Mouse (Mus musculus): ENCODE data around the gene Prss54.
"Not testable (repeated sequence)": the region's sequence is repeated elsewhere in the genome, so short reads cannot be mapped to it uniquely, and the experiment has no call there.

Prss54 gene

GRCm38 (mm10) chr8:95576240-95576639, at the start of gene Prss54:
Gene Prss54 (minus strand): TSS chr8:95576340.
- DNase-seq (ENCODE audit: low read depth, low spot score): no peak

DNA sequence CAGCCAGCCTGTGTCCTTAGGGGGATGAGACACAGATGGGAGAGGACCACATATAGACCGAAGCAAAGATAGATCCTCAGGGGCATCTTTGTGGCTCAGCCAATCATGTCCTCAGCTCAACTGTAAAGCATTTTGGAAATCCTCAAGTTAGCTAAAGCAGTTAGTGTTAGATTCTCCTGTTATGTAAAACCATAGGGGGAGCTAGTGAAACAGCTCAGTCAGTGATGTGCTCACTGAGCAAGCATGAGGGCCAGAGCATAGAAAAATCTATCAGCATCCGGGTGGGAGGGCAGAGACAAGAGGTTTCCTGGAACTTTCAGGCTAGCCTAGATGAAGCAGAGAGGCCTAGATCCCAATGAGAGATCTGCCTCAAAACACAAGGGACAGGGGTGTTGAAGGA, 48.7 kb upstream of the Prss54 start:
- no peak for DNase-seq (ENCODE audit: low read depth, low spot score)

DNA sequence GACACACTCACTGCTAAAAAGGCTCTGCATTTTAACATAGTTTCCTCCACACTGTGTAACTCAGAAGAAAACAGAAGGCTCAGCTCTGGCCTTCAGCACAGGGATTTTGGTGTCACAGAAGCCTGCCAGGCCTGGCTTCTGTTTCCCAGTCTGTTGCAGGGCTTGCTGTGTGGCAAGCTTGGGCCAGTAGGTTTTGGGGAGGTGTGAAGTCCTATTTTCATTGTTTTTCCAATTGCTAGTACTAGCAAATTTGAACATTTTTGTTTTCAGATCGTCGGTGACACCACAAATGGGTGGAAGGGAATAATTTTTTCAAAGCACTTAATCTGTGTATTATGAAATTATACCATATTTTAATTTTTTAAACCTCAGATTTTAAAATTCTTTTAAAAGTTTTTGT, 43.9 kb upstream of the Prss54 start:
- DNase-seq (ENCODE audit: low read depth, low spot score): no peak

DNA sequence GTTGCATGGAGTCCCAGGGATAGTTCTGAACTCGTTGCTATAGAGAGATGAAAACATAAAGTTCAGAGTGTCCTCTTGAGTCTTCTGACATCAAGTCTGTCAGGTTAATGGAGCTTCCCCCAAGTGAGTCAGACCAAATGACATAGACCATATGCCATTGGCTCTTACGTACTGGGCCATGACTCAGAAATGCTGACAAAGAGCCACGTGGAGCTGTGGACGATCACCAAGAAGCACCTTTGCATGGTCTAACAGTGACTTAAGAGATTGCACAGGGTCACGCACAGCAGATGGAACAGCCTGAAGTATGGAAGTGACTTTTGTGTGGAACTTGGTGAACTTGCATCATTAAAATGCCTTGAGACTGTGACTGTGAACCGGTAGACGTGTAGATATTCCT, 40.2 kb upstream of the Prss54 start:
- DNase-seq (ENCODE audit: low read depth, low spot score): no peak

- DNase-seq (ENCODE audit: low read depth, low spot score): no peak
Measured at GRCm38 (mm10) chr8:95611769-95612168, 35.6 kb upstream of the Prss54 start.

- DNase-seq (ENCODE audit: low read depth, low spot score): no peak
Measured at GRCm38 (mm10) chr8:95610749-95611148, 34.6 kb upstream of the Prss54 start.

- no peak for DNase-seq (ENCODE audit: low read depth, low spot score)
Measured at GRCm38 (mm10) chr8:95609406-95609805, 33.3 kb upstream of the Prss54 start.

DNA sequence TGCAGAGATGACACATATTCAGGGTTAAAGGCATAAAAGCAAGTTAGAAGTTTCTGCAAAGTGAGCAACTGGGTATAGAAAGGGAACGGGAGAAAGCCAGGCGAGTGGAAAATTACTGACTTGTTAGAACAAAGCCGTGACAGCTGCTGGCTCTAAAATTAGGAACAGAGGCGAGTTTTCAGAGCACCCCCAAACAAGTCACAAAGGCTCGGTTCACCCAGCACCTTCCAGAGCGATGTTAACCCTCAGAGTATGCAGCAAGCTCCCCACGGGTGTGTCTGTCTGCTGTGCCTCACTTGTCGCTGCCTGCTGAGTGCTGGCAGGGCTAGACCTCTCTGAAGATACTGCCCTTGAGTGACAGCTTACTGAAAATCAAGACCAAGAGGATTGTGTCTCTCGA, 31.1 kb upstream of the Prss54 start:
- DNase-seq (ENCODE audit: low read depth, low spot score): no peak

DNA sequence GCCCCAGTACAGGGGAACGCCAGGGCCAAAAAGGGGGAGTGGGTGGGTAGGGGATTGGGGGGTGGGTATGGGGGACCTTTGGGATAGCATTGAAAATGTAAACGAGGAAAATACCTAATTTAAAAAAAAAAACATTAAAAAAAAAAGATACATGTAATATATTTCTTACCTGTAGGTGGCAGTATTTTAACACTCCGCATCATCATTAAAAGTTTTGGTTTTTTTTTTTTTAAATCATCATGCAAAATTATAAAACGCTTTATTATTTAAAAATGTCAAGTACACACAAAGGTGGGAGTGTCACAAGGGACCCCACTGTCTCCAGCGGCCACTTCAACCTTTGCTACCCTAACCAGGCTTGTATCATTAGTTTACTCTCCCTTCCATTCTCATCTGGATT, 30.4 kb upstream of the Prss54 start:
- not testable (repeated sequence) for DNase-seq (ENCODE audit: low read depth, low spot score)

DNA sequence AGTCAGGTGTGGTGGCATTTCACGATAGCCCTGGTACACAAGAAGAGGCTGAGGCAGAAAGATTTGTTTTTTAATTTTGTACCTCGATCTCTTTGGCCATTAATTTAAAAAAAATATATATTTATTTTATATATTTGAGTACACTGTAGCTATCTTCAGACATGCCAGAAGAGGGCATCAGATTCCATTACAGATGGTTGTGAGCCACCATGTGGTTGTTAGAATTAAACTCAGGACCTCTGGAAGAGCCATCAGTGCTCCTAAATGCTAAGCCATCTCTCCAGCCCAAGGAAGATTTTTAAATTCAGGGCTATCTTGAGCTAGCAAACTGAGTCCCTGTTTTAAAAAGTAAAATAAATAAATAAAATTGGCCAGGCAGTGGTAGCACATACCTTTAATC, 26.0 kb upstream of the Prss54 start:
- DNase-seq (ENCODE audit: low read depth, low spot score): no peak

GRCm38 (mm10) chr8:95601306-95601705, 25.2 kb upstream of the Prss54 start:
- no peak for DNase-seq (ENCODE audit: low read depth, low spot score)

DNA sequence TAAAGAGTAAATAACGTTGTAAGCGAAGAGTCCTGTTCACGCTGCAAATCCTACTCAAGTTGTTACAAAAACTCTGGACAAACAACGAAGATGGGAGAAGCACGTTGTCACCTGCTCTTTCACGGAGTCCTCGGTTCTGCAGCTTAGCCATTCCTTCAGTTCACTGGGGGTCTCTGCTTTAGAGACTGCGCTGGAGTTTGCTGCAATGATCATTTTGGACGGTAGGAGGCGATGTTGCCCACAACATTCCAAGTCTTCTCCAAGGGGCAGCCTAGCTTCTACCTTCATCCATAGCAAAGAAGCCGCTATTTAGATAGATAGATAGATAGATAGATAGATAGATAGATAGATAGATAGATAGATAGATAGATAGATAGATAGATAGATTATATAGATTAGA, 23.7 kb upstream of the Prss54 start:
- DNase-seq (ENCODE audit: low read depth, low spot score): peak; percentile 22

- DNase-seq (ENCODE audit: low read depth, low spot score): no peak
Measured at GRCm38 (mm10) chr8:95596841-95597241, 20.7 kb upstream of the Prss54 start.

DNA sequence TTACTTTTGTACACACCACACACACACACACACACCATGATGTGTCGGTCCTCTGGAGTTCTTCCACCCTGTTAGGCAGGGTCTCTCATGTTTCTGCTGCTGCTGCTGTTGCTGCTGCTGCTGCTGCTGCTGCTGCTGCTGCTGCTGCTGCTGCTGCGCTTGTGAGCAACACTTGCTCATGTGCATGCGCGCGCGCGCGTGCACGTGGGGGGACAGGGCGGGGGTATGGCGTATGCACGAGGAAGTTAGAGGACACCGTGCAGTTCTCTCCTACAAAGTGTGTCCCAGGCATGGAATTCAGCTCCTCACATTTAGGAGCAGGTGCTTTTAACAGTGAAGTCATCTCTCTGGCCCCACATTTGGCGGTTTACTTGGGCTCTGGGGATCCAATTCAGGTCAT, 19.0 kb upstream of the Prss54 start:
- no peak for DNase-seq (ENCODE audit: low read depth, low spot score)

GRCm38 (mm10) chr8:95593439-95594393, 17.6 kb upstream of the Prss54 start:
- DNase-seq (ENCODE audit: low read depth, low spot score): no peak

DNA sequence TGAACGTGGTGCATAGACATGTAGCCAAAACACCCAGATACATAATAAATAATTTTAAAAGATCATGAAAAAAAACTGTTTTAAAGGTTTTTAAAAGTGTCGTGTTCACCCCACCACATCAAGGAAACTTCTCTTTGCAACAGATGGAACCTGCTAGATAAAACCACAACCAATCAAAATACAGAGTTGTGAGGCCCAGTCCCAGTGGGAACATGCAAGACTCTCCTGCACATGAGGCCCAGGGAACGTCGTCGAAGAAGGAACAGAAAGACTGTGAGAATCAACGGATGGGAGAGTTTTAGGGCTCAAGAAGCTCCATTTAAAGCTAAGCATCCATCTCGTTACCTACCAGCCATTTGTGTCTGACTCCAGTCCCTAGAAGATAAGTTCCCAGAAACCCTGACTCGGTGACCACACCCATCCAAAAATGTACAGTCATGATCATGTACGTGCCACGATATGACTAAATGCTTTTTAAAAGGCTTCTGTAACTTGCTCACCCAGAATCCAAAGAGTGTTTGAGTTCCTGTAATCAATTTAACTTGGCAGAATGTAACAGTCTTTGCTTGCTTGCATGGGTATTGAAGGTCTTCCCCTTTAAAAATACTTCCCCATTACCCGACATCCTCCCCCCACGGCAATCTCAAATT, 16.1 kb upstream of the Prss54 start:
- no peak for DNase-seq (ENCODE audit: low read depth, low spot score)

DNA sequence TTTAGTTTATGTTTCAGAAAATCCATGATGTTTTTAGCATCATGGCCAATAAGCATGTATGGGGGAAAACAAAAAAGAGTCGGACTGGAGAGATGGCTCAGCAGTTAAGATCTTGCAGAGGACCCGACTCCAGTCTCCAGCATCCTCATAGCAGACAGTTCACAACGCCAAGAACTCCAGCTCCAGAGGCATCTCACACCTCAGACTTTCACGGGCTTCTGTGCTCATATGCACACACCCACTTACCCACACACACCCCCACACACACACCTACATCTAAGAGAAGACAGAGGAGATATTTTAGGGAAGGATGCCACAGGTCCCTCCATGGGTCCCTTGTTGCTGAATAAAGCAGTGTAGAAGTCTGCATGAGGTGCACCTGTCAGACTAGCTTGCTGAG, 14.4 kb upstream of the Prss54 start:
- DNase-seq (ENCODE audit: low read depth, low spot score): no peak

GRCm38 (mm10) chr8:95589282-95589681, 13.1 kb upstream of the Prss54 start:
- no peak for DNase-seq (ENCODE audit: low read depth, low spot score)

GRCm38 (mm10) chr8:95587339-95587738, 11.2 kb upstream of the Prss54 start:
- DNase-seq (ENCODE audit: low read depth, low spot score): no peak

DNA sequence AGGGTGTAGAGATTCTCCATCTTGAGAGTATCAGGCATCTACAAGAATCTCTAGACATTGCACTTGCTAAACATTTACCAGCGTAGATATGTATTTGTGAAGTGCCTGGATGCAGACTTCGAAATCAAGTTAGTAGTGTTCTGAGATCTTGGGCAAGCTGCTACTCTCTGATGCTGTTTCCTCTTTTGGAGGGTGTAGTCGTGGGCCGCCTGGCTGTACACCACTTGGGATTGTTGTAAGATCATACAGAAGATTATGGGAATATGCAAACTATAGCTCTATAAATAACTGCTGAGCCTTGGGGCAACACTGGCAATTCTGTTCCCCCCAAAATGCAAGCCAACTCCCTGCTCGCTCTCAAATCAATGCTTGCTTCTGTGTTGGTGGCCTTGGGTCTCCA, 3.0 kb downstream of the Prss54 start:
- no peak for DNase-seq (ENCODE audit: low read depth, low spot score)

- no peak for DNase-seq (ENCODE audit: low read depth, low spot score)
Measured at GRCm38 (mm10) chr8:95566809-95567208, 9.3 kb downstream of the Prss54 start.

DNA sequence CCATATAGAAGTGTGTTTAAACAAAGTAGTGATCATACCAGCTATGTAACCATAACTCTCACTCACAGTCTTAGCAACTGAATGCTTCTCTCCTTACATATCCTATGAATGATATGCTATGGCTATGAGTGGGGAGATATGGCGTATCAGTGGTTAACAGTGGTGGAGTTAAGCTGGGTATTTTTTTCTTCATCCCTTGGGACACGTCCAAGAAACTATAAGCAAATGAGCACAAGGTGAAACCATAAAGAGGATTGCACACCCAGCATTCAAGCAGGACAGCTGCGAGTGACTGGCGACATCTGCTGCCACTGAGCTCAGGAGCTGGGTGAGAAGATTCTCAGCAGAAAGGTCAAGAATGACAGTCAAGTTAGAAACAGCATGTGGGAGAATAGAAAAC, 9.9 kb downstream of the Prss54 start:
- DNase-seq (ENCODE audit: low read depth, low spot score): no peak

DNA sequence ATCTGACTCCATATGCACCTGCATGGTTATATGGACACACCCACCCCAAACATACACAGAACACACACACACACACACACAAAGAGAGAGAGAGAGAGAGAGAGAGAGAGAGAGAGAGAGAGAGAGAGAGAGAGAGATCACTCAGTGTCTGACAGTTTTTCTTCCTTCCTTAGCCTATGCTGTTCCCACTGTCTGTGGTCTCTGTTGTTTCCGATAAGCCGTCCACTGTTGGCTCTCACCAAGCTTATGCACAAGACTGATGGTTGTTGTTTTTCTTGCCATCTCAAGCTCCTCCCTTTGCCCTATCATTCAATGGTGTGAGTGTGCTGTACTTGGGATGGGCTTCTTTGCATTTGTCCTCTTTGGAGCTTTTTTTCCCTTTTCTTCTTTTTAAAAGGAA, 20.2 kb downstream of the Prss54 start:
- no peak for DNase-seq (ENCODE audit: low read depth, low spot score)

All from brain, embryonic 18.5 days (tissue).